Mouse (Mus musculus) kidney, adult 8-10 months (tissue): ENCODE measurements around the gene Adam23.

ENCODE experiments used
- DNase-seq, 2 experiments: peaks; one replicate each; pipeline ENCODE4 v3.0.0; 2022

Adam23 gene

DNA sequence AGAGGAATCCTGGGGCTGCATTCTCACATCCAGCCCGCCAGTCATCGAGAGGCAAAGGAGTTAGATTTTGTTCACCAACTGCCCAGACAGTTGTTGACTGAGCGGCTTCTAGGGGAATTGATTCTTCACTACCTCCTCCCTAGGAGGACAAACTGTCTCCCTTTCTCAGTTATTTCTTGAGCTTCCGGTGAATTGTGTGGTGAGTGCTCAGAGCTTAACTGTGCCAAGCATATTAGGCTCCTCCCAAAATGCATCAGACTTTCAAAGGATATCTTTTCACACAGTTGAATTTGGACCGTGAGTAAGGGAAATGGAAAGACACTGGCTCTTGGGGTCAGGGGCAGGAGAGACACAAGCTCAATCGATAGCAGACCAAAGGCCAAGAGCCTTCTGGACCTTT, 39.0 kb downstream of the Adam23 start:
- DNase-seq, result no peak

DNA sequence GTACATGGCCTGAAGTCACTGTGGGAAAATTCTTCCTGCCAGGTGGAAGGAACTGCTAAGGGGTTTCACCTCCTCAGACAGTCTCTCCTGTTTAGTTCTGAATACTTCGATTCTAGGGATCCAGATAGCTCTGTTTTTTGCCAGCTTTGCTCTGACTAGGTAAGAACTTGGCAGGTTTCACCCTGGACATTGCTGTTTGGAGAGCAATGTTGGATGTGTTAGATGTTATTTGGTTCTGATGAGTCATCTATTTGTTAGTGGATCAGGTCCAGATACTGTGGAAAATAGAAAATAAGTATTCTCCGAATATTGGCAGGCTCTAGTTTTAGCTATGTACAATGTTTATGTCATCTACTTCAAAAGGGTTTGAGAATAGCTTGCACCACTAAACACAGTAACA, 41.0 kb downstream of the Adam23 start:
- DNase-seq, result no peak

DNA sequence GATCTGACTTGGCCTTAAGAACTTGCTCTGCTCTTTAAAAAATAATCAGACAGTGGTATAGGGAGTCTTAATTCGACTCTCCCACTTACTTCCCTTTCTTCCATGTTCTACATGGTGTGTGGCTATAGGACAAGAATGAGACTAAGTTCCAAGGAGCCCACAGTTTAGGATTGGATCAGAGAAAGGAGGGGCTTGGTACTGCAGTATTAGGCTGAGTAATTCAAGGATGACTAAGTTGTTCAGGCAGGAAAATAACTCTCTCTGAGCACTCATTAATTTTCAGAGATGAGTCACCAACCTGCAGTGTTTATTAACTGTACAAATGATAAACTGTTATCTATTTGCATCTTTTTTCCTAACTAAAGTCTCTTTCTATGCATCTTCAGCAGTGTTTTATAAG, 45.3 kb downstream of the Adam23 start:
- DNase-seq, result no peak

DNA sequence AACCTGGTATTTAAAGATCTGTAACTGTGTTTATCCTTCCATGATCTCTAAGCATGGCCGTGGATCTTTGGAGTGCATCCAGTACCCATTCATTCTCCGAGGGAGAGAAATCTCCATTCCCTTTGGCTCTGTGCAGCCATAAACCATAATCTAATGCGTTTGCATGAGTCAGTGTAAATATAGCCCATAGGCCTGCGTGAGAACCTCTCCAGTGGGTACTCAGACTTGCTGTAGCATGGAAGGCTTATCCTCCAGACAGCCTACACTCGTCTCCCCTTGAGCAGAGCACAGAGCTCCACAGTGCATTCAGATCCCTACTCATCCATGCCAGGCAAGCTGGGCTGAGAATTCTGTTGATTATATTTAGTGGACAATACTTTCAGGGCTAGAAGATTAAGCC, 47.6 kb downstream of the Adam23 start:
- no peak for DNase-seq

DNA sequence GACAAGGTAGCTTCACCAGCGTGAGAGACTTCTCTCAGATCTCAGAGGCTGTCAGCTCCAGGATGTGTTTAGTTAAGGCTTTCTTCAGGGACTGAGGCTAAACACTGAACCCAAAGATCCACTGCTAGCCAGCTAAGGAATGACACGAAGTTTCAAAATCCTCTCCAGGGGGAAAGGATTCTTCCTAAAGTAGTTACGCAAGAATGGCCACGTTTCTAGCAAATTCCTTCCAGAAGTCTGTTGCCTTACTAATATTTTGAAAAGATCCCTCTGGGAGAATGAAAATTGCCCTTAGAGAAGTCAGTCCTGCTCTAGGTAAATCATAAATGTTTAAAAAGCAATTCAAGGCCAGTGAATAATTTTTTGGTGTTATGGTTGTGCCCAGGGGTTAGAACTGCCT, 61.7 kb downstream of the Adam23 start:
- no peak for DNase-seq

DNA sequence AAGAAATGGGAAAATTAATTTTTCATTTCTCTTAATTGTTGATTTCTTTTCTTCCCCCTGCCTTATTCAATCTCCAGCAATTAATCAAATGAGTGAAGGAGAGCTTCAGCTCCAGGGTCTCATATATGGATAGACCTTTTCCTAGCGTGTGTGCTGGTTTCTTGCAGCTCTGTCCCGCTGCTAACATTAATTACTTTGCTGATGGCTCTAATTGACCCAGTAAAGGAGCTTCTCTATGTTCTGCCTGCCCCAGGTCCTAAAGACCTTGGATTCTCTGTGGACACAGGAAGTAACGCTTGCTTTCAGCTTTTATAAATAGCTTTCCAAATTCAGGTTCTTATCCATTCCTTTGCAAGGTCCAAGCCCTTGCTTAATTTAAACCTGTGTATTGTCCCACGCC, 63.1 kb downstream of the Adam23 start:
- no peak for DNase-seq

DNA sequence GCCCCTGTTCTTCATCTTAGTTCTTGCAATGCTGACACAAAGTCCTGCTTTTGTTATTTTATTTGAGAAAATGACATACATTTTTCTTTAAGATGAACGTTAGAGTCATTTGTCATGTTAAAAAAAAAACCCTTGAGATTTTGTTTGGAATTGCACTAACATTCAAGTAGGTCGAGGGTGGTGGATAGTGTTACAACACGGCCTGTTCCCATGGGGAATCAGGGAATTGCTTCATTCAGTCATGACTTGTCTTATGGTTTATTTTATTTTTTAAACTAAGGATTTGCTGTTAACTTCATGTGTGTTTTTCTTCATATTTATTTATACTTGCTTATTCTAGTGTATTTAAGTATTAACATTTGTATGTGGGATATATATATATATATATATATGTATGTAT, 65.7 kb downstream of the Adam23 start:
- no peak for DNase-seq

DNA sequence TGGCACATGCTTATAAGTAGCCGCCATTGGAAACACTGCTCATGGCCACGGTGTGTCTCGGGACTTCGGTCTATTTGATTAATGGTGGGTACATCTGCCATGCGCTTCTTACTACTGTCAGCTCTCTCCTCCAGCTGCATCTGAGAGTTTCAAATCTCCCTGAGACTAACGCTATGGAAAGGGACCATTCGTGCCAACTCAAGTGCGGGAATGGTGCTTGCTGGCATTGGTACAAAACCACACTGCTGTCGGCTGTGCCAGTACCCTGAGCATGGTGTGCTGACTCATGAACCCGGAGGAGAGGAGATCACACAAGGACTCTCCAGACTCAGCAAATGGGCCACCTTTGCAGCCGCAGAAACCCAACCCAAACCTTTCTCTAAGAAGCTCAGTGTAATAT, 72.1 kb downstream of the Adam23 start:
- DNase-seq, result no peak

DNA sequence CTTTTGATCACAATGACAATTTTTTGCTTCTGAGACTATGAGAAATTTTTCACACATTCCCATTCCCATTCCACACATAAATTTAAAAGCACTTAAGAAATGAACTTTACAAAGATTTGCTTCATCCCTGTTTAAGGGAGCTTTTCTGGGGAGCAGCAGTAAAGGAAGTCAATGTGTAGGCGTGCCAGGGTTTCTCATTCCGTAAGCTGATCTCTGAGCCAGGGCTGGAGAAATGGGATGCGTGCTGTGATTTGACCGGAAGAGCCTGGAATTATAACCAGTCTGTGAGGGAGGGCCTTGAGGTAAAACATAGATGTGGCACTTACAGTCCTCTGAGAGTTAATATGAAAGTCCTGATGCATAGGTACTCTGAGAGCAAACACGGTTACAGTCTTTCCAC, 73.1 kb downstream of the Adam23 start:
- no peak for DNase-seq

DNA sequence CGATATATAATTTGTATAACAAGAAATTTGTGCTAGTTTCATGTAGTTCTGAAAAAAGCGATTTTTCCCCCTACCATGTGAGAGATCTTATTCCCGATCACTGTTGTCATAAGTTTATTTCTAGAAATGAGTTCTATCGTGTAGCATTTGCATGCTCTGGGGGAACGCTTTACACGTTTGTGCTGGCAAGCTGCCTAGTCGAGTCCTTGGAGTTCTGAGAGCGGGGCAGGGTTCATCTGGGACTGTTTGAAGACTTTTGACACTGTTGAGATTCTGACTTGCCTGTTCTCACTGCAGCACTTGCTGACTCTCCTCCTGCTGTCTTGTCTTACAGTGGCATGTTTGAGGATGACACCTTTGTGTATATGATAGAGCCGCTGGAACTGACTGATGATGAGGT, 84.2 kb downstream of the Adam23 start:
- no peak for DNase-seq

DNA sequence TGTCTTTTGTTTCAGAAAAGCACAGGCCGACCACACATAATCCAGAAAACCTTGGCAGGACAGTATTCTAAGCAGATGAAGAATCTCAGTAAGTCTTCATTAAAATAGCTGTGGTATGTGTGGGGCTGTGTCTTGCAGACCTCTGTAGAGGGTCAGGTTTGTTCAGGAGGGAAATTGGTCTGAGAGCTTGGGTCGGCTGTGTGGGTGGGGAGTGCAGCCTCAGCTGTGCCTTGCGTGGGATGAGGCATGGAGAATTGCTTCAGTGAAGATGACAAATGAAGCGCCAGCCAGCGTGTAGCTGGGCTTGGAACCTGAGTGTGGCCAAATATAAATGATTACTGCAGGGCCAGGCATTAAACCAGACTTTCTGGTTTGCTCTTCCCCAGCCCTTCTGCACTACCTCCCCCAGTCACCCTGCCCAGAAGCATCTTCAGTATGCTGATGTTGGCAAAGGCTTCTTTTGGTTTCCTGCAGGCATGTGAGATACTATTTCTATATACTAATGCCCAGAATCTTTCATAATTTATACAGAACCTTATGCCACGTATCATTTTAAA, 88.7 kb downstream of the Adam23 start:
- DNase-seq, result no peak

DNA sequence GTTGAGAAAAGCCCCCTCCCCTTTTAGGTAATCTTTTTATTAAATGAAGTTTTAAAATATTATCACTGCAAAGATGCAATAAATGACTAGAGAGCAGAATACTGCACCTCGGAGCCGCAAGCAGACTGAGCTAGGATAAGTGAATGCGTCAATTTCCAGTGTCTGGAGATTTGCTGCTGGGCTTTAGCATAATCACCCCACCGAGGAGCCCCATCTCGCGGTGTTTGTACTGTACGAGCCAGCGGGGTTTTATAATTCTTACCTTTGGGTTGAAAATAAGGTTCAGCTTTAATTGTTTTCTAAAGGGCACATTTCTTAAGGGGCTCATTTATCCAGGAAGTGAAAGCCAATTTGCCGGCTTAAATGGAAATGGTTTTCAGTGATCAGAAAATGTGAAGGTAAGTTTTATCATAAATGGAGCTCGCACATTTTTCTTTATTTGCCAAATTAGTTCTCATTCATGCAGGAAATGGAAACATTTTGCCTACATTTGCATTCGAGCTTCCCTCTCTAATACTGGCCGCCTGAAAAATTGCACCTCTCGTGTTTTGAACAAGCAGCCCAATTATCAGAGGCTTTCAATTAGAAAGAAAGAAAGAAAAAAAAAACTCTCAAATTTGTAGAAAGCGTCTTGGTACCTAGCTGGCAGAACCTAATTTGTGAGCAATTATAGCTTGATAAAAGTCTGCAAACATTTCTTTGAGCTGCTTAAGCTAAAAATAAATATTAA, 94.4 kb downstream of the Adam23 start:
- no peak for DNase-seq

DNA sequence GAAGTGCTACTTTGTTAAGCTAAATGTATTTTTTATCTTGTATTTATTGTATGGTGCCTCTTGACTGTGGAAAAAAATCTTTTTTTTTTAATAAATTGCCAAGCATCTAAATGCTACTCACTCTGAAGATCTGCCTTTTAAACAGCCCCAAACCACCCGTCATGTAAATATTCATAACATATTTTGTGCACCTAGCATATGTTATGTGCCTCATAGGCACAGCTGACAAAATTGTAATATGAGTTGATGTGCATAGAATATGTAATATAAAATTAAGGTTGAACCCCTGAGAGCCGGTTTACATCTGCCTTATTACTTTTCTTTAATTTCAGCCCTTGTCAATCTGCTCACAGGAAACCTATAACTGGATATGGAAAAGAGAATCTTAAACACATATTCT, 98.4 kb downstream of the Adam23 start:
- no peak for DNase-seq

DNA sequence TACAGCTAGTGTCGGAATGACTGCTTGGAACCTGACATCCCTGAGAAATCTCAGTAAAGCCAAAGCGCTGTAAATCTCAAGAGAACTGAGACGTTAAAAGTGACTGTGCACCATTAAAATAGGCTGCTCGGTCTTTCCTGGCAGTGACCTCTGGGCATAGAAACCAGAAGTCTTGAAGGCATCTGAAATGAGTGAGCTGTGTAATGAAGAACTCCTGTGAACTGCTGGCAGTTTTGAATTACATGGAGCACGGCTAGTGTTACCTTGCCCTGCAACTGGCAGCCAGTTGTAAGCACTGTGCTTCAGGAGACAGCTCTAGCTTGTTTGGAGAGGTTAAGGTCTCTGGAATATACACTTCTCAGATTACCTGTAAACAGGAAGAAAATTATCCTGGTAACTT, 107.3 kb downstream of the Adam23 start:
- DNase-seq, result no peak

DNA sequence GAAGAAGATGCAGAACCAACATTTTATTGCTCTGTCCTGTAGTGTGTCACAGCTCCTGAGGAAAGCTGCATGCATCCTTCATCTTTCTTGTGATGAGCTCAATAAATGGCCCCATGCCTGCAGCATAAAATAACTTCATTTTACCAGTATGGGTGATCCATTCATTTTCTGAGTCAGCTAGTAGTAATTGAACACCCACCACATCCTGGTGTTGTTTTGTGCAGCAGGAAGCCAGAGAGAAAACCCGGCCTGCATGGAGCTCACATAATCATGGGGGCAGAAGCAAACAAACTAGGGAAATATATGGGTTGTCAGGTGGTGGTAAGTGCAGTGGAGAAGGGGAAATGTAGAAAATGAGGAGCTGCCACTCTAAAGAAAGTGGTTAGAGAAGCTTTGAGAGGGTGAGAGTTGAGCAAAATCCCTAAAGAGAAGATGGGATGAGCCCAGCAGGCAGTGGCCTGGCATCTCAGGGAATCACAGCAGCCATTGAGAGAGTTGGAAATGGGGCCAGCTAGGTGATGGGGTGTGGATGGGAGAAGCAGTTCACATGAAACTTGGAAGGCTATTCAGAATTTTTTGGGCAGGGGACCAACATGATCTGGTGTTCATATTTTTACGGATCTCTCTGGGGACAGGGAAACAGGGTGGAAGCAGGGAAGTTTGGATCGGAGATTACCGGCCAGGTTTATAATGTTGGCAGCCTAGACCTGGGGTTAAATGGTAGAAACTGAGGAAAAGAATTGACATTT, 116.3 kb downstream of the Adam23 start:
- DNase-seq, result no peak

DNA sequence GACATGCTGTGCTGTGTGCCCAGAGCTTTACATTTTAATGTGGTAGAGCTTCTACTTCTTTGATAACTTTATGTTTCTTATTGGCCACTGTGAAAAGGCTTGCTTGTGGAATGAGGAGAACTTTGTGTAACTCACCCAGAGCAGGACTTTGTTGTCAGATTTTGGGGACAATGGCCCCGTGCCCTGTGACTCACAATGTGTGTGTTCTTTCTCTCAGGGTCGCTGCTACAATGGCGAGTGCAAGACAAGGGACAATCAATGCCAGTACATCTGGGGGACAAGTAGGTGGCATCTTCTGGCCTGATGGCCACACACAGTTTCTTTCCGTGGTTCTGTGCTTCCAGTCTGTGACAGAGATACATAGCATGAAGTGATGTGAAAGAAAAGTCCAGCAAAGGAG, 118.2 kb downstream of the Adam23 start:
- DNase-seq, result no peak

DNA sequence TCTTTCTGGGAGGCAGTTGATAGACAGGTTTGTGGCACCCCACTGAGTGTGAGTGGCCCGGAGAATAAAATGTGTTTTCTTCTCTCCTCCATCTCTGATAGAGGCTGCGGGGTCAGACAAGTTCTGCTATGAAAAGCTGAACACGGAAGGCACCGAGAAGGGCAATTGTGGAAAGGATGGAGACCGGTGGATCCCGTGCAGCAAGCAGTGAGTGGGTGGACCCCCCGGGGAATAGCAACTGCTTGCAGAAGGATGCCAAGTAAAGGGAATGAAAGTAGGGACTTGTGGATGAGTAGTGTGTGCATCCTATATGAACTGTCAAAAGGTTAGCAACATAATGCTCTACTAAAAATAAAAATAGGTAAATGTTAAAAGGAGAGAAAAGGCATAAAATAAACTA, 120.8 kb downstream of the Adam23 start:
- no peak for DNase-seq

DNA sequence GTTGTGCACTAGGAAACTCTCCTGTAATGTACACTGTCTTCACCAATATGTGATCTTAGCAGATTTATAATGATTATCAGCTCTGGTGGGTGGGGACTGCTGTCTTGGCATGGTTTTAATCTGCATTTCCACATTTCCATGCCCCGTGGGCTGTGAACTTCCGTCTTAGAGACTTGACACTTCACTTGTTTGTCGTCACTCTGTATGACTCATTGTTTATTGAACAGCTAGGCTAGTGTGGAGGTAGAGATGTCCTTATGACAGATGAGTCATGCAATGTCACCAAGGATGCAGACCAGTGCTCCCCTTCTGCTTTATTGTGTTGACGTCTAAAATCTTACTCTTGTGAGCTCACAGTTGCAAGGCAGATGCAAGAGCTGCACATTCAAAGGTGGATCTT, 121.3 kb downstream of the Adam23 start:
- no peak for DNase-seq

DNA sequence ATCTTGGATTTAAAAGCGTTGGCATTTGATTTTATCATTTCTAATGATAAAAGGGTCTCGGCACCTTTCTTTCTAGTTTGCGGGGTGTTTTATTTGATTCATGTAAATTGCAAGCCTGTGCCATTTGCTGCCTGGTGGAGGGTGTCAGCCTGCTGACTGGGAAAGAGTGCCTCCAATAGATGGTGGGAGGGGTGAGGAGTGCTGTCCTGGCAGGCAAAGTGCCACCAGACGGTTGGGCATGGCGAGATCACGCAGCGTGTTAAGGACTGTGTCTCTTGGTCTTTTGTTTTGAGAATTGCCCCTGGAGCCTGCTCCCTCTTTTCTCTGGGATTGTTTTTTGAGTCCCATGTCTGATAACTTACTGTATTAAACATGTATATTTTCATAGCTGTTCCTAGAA, 126.5 kb downstream of the Adam23 start:
- no peak for DNase-seq

DNA sequence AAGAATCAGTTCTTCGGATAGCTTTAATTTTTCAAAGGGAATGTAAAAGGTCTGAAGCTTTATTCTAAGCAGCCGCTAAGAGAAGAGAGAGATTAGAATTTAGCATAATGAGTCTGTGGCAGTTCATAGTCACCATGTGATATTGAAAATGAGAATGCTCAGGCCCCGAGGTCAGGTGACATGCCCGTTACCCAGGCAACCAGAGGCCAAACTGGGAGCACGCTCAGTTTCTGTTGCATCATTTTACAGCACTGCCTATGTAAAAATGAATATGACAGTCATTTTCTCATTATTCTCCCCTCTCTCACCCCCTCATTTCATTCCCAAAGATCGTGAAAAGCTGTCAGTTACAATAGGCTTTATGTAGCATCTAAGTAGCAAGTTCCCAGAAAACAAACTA, 127.7 kb downstream of the Adam23 start:
- DNase-seq, result no peak

DNA sequence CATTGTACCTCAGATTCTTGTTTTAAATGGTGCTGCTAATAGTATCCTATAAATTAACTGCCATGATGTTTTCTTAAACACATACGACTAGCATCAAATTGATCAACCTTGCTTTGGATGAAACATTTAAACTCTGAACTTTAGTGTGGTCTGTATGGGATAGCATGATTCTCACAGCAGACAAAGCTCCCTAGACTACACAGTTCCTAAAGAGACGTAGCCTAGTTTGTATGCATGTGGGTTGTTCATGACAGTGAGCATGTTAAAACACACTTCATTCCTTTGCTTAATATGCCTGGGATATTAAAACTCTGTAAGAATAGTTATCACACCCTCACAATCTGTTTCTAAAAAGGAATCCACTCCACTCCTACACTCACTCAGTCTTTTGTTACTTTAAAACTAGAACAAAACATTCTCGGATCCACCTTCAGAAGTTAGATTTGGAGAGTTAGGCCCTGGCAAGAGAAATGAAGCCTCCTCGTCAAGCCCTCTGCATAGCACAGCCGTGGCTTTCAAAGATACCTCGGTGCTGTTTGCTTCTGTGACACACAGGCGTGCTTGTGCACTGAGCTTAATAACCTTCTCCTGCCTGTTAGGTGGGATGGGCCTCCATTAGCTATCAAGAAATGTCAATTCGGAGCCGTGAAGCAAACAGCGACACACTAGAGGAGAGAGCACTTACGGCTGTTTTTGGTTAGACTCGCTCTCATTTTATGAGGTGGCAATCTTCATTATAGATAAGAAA, 128.3 kb downstream of the Adam23 start:
- DNase-seq, result no peak

DNA sequence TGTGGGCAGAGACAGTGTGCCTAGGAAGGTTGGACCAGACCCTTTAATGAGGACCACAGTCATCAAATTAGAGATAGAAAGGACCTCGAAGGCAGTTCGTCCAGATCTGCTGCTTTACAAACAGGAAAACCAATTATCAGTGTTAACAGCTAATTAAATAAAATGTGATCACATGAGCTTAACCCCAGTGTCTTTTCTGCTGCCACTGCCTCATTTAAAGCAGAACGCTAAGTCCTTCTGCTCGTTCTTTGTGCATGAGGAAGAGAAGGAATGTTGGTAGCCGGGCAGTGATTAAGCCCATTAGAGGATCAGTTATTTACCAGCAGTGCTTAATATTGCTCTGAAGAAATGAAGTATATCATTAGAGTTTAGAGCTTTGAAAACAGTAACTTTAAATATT, 131.1 kb downstream of the Adam23 start:
- DNase-seq, result no peak

DNA sequence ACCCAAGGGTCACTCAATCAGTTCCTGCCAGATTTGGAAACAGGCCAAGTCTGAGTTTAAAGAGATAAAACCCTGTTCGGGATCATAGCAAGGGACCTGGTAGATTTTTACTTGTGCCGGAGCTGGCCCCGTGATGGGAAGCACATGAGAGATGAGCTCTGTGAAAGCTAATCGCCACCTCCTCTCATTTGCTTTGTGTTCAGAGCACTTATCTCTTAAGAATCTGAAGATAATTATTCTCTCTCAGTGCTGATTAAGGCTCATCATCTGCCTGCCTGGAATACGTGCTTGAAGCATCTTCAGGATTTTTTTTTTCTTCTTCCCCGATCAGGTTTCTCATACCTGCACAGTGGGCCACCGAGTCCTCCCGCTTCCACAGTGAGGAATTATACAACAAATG, 133.5 kb downstream of the Adam23 start:
- no peak for DNase-seq

DNA sequence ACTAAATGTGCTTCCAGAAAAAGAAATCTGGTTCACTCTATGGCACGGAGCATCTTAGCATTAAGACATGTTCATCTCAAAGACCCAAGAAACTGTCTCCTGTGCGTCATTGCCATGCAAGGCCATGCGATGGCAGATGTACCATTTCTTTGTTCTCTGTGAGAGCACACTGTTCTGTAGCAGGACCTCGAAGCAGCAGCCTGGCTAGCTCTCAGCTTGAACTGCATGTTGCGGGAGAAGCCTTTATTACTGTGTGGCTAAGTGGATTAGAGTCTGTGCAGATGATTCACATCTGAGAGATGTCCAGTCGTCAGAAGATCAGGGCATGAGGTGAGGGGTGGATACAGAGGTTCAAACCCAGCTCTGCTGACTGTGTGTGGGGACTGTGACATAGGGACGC, 141.2 kb downstream of the Adam23 start:
- DNase-seq, result no peak
